Comparison of ENCODE assay signal across 8 mouse cellular contexts in genomic region chr16:55550649-55551312, GRCm38 (mm10).
A peak's percentile ranks its signal among the peaks of the same experiment; 100 is the strongest.
DNase-seq lines count a peak whose midpoint lies in the region; ATAC-seq and TF ChIP-seq lines count a peak whose summit lies in the region.

No protein-coding gene starts in this region.

- no peak for TF ChIP-seq POLR2A in thymus, adult 2 months (IDR thresholded peaks at IDR 0.05; ENCODE audit: control insufficient read depth, extremely low read depth, insufficient read depth, low read length, poor library complexity)

- no peaks in the 10 kb centered on the region for H3K9me3 ChIP-seq in embryonic facial prominence, embryonic 11.5 days (replicated peaks; ENCODE audit: control insufficient read depth, low read length)
- H3K9me3 ChIP-seq in embryonic facial prominence, embryonic 10.5 days: no peaks in the 10 kb centered on the region
- no peaks in the 10 kb centered on the region for H3K9me3 ChIP-seq in hindbrain, postnatal 0 days (ENCODE audit: low read length)

- H3K4me1 ChIP-seq in embryonic facial prominence, embryonic 11.5 days (ENCODE audit: control insufficient read depth, insufficient read depth, low read length): no peaks in the 10 kb centered on the region
- no peaks in the 10 kb centered on the region for H3K4me1 ChIP-seq in embryonic facial prominence, embryonic 10.5 days
- H3K4me1 ChIP-seq in hindbrain, postnatal 0 days (ENCODE audit: insufficient read depth, low read length): no peaks in the 10 kb centered on the region
- H3K4me1 ChIP-seq in thymus, adult 2 months (replicated peaks; ENCODE audit: control insufficient read depth, insufficient read depth, low read length): no peaks in the 10 kb centered on the region

- WGBS in embryonic facial prominence, embryonic 11.5 days: 76% methylated on average over 4 of the region's 4 CpGs
- WGBS in embryonic facial prominence, embryonic 10.5 days: 83% methylated on average over 4 of the region's 4 CpGs
- WGBS in hindbrain, postnatal 0 days: 34% methylated on average over 4 of the region's 4 CpGs
- WGBS in thymus, adult 2 months: 44% methylated on average over 4 of the region's 4 CpGs

- ATAC-seq in embryonic facial prominence, embryonic 11.5 days (replicated peaks; ENCODE audit: insufficient number of reproducible peaks, low FRiP score, low TSS enrichment, low read depth): no peak
- ATAC-seq in hindbrain, postnatal 0 days: peak; percentile 87

- no peak overlapping the region for H3K4me3 ChIP-seq in embryonic facial prominence, embryonic 11.5 days (ENCODE audit: low read depth, low read length)
- H3K4me3 ChIP-seq in embryonic facial prominence, embryonic 10.5 days: no peak overlapping the region
- no peak overlapping the region for H3K4me3 ChIP-seq in hindbrain, postnatal 0 days (ENCODE audit: low read length)
- no peak overlapping the region for H3K4me3 ChIP-seq in thymus, adult 2 months (ENCODE audit: control insufficient read depth, insufficient read depth, low read length)

- H3K9ac ChIP-seq in embryonic facial prominence, embryonic 11.5 days (replicated peaks; ENCODE audit: low read length): no peak overlapping the region
- H3K9ac ChIP-seq in hindbrain, postnatal 0 days (replicated peaks; ENCODE audit: low read length): no peak overlapping the region

- no peaks in the 10 kb centered on the region for H3K36me3 ChIP-seq in embryonic facial prominence, embryonic 11.5 days (replicated peaks; ENCODE audit: control insufficient read depth, insufficient read depth, low read depth, low read length)
- H3K36me3 ChIP-seq in embryonic facial prominence, embryonic 10.5 days (replicated peaks): no peaks in the 10 kb centered on the region
- no peaks in the 10 kb centered on the region for H3K36me3 ChIP-seq in hindbrain, postnatal 0 days (ENCODE audit: insufficient read depth, low read length)
- no peaks in the 10 kb centered on the region for H3K36me3 ChIP-seq in thymus, adult 2 months (ENCODE audit: control insufficient read depth, insufficient read depth, low read length)

- no peak for TF ChIP-seq CTCF in hindbrain, postnatal 0 days (IDR thresholded peaks at IDR 0.05; ENCODE audit: low read depth)
- no peak for TF ChIP-seq CTCF in thymus, adult 2 months (IDR thresholded peaks at IDR 0.05; ENCODE audit: borderline replicate concordance, control insufficient read depth, extremely low read depth, insufficient read depth, low read length, poor library complexity)

- no peak overlapping the region for H3K4me2 ChIP-seq in embryonic facial prominence, embryonic 11.5 days (ENCODE audit: low read depth, low read length)
- H3K4me2 ChIP-seq in hindbrain, postnatal 0 days (ENCODE audit: low read depth, low read length): no peak overlapping the region

- H3K27ac ChIP-seq in embryonic facial prominence, embryonic 11.5 days (replicated peaks; ENCODE audit: low read depth, low read length): no peak overlapping the region
- H3K27ac ChIP-seq in embryonic facial prominence, embryonic 10.5 days (replicated peaks): no peak overlapping the region
- H3K27ac ChIP-seq in hindbrain, postnatal 0 days: peak overlapping the region; percentile 68; the same call in 1 of the 2 replicates
- H3K27ac ChIP-seq in thymus, adult 2 months (ENCODE audit: control insufficient read depth, insufficient read depth, low read length): no peak overlapping the region

- peak; percentile 21 for DNase-seq in embryonic facial prominence, embryonic 11.5 days (ENCODE audit: low spot score)
- no peak for DNase-seq in embryonic facial prominence, embryonic 10.5 days (ENCODE audit: low spot score)
- peak; percentile 51 for DNase-seq in right cerebral cortex, adult 18-20 months
- DNase-seq in right cerebral cortex, postnatal 4 days: no peak
- peak; percentile 65 for DNase-seq in hindbrain, postnatal 0 days (ENCODE audit: low spot score)
- DNase-seq in natural killer cell, adult 2 months (ENCODE audit: low spot score in 2 of 2): peak; percentile 20 to 50
- no peak for DNase-seq in kidney, adult 18-20 months
- no peak for DNase-seq in thymus, adult 2 months

- no peaks in the 10 kb centered on the region for H3K27me3 ChIP-seq in embryonic facial prominence, embryonic 11.5 days (ENCODE audit: control insufficient read depth, insufficient read depth, low read length)
- H3K27me3 ChIP-seq in embryonic facial prominence, embryonic 10.5 days (replicated peaks; ENCODE audit: low read depth, poor library complexity, severe bottlenecking): no peaks in the 10 kb centered on the region
- no peaks in the 10 kb centered on the region for H3K27me3 ChIP-seq in hindbrain, postnatal 0 days (ENCODE audit: insufficient read depth, low read length)
- no peaks in the 10 kb centered on the region for H3K27me3 ChIP-seq in thymus, adult 2 months (ENCODE audit: control insufficient read depth, insufficient read depth, low read length)

Comparison
In these comparisons a context has a peak if more than half of its experiments do, and no peak if none do; other contexts are left out.
1. DNase-seq: peak in embryonic facial prominence, embryonic 11.5 days (single experiment), right cerebral cortex, adult 18-20 months (single experiment), hindbrain, postnatal 0 days (single experiment) and natural killer cell, adult 2 months (2 of 2); none in embryonic facial prominence, embryonic 10.5 days (single experiment), right cerebral cortex, postnatal 4 days (single experiment), kidney, adult 18-20 months (single experiment) and thymus, adult 2 months (single experiment).